Mouse (Mus musculus) C2C12 (cell line): ENCODE results near the gene Eps15. TPM values are rescaled to one million over a fixed set of nuclear protein-coding genes. Genes with fewer than 3 reads are reported as not detected.
"Not testable (repeated sequence)": the region's sequence is repeated elsewhere in the genome, so short reads cannot be mapped to it uniquely, and the experiment has no call there.

Source experiments
- H3K27me3 ChIP-seq: one replicate; pipeline ENCODE4 v1.6.1; 2011; ENCODE audit not compliant: control insufficient read depth, insufficient read depth, insufficient read length
- H3K36me3 ChIP-seq: one replicate; pipeline ENCODE4 v1.6.1; 2011; ENCODE audit not compliant: control insufficient read depth, insufficient read depth
- H3K4me3 ChIP-seq: one replicate; pipeline ENCODE4 v1.5.1; 2011; ENCODE audit warnings: mild to moderate bottlenecking, control low read depth; ENCODE audit not compliant: poor library complexity, insufficient read depth, severe bottlenecking
- H3K79me2 ChIP-seq: one replicate; pipeline ENCODE4 v1.6.1; 2011; ENCODE audit not compliant: control insufficient read depth, insufficient read depth
- H3K79me3 ChIP-seq: one replicate; pipeline ENCODE4 v1.6.1; 2011; ENCODE audit warnings: low read depth, control low read depth
- H3ac ChIP-seq: one replicate; pipeline ENCODE3; 2011; ENCODE audit warnings: low read depth; ENCODE audit not compliant: control insufficient read depth, insufficient read length
- CEBPB ChIP-seq: IDR thresholded peaks from one replicate; pipeline ENCODE4 v1.6.1; 2011; ENCODE audit warnings: low read depth, mild to moderate bottlenecking, control low read depth, moderate library complexity
- CTCF ChIP-seq: IDR thresholded peaks from one replicate; pipeline ENCODE4 v1.5.1; 2011; ENCODE audit not compliant: control insufficient read depth, insufficient read depth, insufficient read length
- FOSL1 ChIP-seq: IDR thresholded peaks from one replicate; pipeline ENCODE4 v1.8.0; 2011; ENCODE audit warnings: mild to moderate bottlenecking, low read length; ENCODE audit not compliant: poor library complexity, insufficient read depth, severe bottlenecking
- MAX ChIP-seq: IDR thresholded peaks from one replicate; pipeline ENCODE4 v1.6.1; 2011; ENCODE audit warnings: mild to moderate bottlenecking, control low read depth
- MYOD1 ChIP-seq: IDR thresholded peaks from one replicate; pipeline ENCODE4 v1.6.1; 2011; ENCODE audit warnings: low read depth; ENCODE audit not compliant: control insufficient read depth, insufficient read length
- MYOG ChIP-seq: IDR thresholded peaks from one replicate; pipeline ENCODE4 v1.6.1; 2011; ENCODE audit not compliant: control insufficient read depth, insufficient read length; ENCODE audit errors: extremely low read depth
- USF1 ChIP-seq: IDR thresholded peaks from one replicate; pipeline ENCODE4 v1.6.1; 2011; ENCODE audit warnings: low read depth, mild to moderate bottlenecking, control low read depth, moderate library complexity
- polyA plus RNA-seq: library from polyadenylated mRNA; unstranded; fragments of >200 nt; fragmentation: generic; extraction: Trizol; gene quantifications from one replicate; pipeline ENCODE4 v1.2.1, GENCODE M21; 2012; ENCODE audit warnings: missing spikeins

Eps15 gene
- polyA plus RNA-seq, 1 experiment = 13.1 TPM

GRCm38 (mm10) chr4:109400366-109400980 is 120.4 kb downstream of the Eps15 start:
- H3K79me2 ChIP-seq = no peaks in the 10 kb centered on the region
- H3K36me3 ChIP-seq = no peaks in the 10 kb centered on the region
- no peak for TF ChIP-seq FOSL1
- no peaks in the 10 kb centered on the region for H3K79me3 ChIP-seq
- H3K4me3 ChIP-seq = no peak overlapping the region
- H3ac ChIP-seq = no peak overlapping the region
- H3K27me3 ChIP-seq = no peaks in the 10 kb centered on the region

GRCm38 (mm10) chr4:109401176-109401689 is 121.2 kb downstream of the Eps15 start:
- Histone ChIP-seq H3ac (no peak overlapping the region), H3K4me3 (no peak overlapping the region), H3K79me3 (no peaks in the 10 kb centered on the region), H3K79me2 (no peaks in the 10 kb centered on the region), H3K36me3 (no peaks in the 10 kb centered on the region), H3K27me3 (no peaks in the 10 kb centered on the region)
- TF ChIP-seq MYOD1 (no peak), CEBPB (no peak), CTCF (no peak), USF1 (no peak), MYOG (no peak), MAX (no peak), FOSL1 (no peak)

DNA sequence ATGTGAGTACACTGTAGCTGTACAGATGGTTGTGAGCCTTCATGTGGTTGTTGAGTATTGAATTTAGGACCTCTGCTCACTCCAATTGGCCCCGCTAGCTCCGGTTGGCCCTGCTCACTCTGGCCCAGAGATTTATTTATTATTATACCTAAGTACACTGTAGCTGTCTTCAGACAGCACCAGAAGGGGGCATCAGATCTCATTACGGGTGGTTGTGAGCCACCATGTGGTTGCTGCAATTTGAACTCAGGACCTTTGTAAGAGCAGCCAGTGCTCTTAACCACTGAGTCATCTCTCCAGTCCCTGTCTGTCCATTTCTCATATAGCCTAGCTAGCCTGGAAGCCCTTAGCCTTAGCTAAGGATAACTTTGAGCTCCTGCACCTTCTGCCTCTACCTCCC is 124.8 kb downstream of the Eps15 start:
- H3K27me3 ChIP-seq, H3K79me3 ChIP-seq, H3K36me3 ChIP-seq, H3K4me3 ChIP-seq, H3K79me2 ChIP-seq, H3ac ChIP-seq: not testable (repeated sequence)

DNA sequence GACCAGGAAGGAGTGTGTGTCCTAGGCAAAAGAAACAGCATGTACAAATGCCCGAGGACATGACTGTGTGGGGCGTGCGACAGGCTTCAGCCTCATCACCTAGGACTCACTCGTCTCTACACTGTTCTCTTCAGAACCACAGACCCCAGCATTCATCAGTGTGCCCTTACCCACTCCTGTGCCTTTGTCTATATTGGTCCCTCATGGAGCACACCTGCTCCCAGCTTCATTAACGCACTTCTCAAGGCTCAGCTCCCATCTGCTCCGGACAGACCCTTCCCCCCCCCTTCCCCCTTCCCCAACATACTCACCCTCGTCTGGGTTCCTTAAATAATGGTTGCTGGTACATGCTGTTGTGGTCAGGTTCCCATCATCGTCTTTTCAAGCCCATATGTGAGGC is 125.3 kb downstream of the Eps15 start:
- no peak for TF ChIP-seq CTCF
- TF ChIP-seq MYOG = no peak
- no peak for TF ChIP-seq FOSL1
- no peak for TF ChIP-seq USF1
- no peak for TF ChIP-seq CEBPB
- TF ChIP-seq MYOD1 = no peak
- no peak for TF ChIP-seq MAX
- Histone ChIP-seq H3K27me3 (no peaks in the 10 kb centered on the region), H3K4me3 (no peak overlapping the region), H3K79me3 (no peaks in the 10 kb centered on the region), H3K36me3 (no peaks in the 10 kb centered on the region), H3ac (no peak overlapping the region), H3K79me2 (no peaks in the 10 kb centered on the region)

DNA sequence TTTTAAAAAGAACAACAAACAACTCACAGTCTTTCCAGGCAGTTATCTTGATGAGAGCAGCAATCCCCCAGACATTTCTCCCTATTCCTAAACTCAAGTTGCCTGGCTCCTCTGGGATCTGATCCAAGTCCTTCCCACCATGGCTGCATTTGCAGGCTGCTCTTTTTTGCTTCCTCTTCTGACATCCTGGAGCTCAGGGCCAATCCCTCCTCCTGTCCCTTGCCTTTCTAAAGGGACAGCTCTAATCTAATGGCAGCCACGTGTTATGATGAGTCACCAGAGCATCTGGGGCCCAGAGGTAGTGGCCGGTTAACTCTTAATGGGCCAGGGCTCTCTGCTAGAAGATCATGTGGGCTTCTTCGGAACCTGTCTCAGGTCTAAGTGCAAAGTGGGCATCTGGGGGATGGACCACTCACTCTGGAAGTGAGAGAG is 126.0 kb downstream of the Eps15 start:
- no peaks in the 10 kb centered on the region for H3K36me3 ChIP-seq

GRCm38 (mm10) chr4:109406486-109407175 is 126.6 kb downstream of the Eps15 start, which contains the start of gene Ttc39a:
TSS of gene Ttc39a (plus strand) at chr4:109406623.
- Histone ChIP-seq H3K27me3 (no peaks in the 10 kb centered on the region), H3K36me3 (no peaks in the 10 kb centered on the region), H3K79me2 (no peaks in the 10 kb centered on the region), H3K79me3 (no peaks in the 10 kb centered on the region), H3K4me3 (peak within 1 kb of the TSS; percentile 30), H3ac (peak within 1 kb of the TSS; percentile 59)
- TF ChIP-seq CEBPB (peak; percentile 29), MYOD1 (no peak), FOSL1 (no peak)

More for the DNA sequence above, 126.0 kb downstream of the Eps15 start:
- TF ChIP-seq USF1 = peak; percentile 77
- TF ChIP-seq FOSL1 = peak; percentile 54
- peak; percentile 63 for TF ChIP-seq MAX
- no peak for TF ChIP-seq CTCF
- TF ChIP-seq CEBPB = no peak
- no peaks in the 10 kb centered on the region for H3K79me2 ChIP-seq
- peak overlapping the region; percentile 2 for H3ac ChIP-seq
- no peaks in the 10 kb centered on the region for H3K27me3 ChIP-seq
- H3K79me3 ChIP-seq = no peaks in the 10 kb centered on the region
- H3K4me3 ChIP-seq = no peak overlapping the region
